Mouse (Mus musculus): Measurements from ENCODE around the gene Spsb2.
"Not testable (repeated sequence)": the region's sequence is repeated elsewhere in the genome, so short reads cannot be mapped to it uniquely, and the experiment has no call there.

Gene Spsb2

DNA sequence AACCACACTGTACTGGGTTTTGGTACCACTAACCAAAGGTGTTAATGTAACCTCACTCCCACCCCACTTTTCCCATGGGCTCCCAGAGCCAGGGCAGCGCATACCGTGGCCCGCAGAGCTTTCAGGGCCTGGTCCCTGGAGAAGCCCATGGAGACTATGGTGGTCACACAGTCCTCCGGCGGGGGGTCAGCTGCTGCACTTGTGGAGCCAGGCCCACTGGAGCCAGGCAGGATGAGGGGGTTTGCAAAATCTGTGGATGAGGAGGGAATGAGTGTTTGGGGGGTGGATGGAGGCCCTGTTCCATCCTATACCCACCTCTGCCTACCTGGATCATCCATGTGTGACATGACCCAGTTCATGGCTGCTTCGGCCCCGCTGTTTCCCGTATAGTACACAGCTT, 9.1 kb downstream of the Spsb2 start:
- DNase-seq (ENCODE audit: low spot score) = no peak

DNA sequence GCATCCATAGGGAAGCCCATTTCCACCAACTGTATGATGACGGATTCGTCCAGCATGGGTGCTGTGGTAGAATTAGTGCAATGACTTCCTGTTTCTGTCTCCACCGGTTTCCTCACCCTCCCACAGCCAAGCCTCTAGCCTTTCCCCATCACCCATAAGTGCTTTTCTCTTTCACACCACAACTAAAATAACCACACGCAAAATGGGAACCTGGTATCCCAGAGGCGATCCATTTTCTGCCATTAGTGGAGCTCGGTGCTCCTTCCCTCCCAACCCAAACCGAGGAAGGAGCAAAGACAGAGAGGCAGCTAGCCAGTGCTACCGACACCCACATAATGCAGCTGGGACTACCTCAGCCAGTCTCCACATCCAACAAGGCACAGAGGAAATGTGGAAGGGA, 9.5 kb downstream of the Spsb2 start:
- DNase-seq (ENCODE audit: low spot score) = no peak

DNA sequence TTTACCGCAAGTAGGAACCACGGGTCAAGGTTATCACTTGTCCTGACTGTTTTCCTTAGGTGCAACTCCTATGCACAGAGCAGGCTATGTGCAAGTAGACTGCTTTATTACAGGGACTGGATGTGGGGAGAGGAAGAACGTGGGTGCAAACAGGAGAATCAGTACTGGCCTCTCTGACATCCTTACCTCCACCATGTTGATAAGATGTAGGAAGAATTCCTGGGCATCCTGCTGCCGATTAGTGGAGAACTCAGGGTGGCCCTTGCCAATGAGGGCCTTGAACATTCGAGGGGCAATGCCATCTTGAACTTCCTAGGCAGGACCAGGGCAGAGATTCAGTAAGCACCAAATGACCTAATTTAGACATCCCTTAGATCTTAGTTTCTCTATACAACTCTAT, 12.4 kb downstream of the Spsb2 start:
- DNase-seq (ENCODE audit: low spot score) = no peak

DNA sequence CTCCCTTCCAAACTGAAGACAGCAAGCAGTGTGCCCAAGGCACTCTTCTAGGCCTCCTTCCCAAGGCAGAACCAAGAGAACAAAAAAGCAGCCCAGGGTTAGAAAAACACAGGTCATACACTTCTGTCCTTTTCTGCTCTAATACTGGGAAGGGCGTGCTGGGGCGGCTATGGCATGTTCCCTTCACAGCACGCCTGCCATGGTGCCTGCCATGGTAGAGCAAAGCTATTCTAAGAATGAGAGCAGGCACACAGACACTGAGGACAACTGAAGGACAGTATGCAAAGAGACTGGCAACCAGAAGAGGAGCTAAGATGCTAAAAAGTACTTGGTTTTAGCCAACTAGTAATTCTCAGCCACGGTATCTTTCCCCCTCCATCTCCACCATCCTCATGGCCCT, 13.6 kb downstream of the Spsb2 start:
- no peak for DNase-seq (ENCODE audit: low spot score)

DNA sequence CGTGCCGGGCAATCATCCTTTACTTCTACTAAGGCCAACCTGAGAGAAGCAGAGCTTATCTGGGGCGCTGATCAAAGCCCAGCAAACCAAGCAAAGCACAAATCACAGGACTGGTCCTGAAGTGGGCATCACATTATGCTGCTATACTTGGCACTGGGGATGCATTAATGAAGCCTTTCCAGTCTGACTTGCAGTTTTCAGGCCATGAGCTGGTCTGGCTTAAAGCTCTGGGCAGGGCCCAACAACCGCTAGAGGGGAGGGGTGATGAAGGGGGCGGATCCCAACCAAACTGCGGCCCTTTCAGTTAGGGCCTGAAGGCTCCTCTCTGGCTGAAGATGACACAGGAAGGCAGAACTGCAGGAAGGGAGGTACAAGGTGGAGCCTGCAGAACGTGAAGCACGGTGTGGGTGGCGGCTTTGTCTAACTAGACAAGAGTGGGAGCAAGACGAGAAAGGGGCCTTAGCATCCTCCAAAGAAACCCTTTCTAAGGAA, 19.7 kb downstream of the Spsb2 start:
- DNase-seq (ENCODE audit: low spot score) = peak; percentile 52

DNA sequence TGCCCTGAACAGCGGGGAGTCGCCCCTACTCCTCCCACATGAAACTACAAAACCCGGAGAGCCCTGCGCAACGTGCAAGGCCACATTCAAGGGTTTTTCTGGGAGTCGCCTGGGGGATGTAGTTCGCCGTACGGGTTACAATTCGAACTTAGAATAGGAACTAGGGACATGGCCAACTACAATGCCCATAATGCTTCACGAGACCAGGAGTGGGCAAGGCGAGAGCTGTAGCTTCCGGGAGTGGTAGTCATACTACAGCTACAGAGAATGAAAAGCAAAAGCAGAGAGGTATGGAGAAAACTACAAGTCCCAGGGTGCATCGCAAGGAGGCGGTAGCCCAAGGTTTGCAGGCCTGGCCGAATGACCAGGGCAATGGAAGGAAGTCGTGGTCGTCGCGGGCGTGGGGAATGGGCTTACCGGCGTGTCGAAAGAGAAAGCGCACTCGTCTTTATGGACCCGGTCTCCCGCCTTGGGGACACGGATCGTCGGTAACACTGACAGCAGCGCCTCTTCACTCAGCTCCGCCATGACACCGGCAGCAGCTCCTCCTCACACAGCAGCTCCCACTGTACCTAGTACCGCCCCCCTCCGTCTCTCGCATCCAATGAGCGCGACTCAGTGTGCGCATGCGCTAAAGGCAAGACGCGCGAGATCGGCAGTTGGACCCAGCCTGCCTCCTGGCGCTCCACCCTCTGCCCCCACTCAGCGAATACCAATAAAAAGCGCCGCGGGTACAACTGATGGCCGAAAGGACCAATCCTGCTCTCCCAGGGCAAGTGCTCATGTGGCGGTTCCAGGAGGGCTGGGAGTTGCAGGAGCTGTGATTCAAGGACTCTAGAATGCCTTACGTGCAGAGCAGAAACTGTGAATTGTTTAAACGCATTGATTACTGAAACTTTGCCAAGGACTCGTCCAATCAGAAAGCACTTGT, 20.7 kb downstream of the Spsb2 start, which contains the start of the genes Usp5 and Cdca3:
Usp5 (minus strand) TSS at position 617 of the 931 bp plus-strand sequence.
Cdca3 (plus strand) TSS at position 680 of the 931 bp plus-strand sequence.
- DNase-seq (ENCODE audit: low spot score) = peak; percentile 99

DNA sequence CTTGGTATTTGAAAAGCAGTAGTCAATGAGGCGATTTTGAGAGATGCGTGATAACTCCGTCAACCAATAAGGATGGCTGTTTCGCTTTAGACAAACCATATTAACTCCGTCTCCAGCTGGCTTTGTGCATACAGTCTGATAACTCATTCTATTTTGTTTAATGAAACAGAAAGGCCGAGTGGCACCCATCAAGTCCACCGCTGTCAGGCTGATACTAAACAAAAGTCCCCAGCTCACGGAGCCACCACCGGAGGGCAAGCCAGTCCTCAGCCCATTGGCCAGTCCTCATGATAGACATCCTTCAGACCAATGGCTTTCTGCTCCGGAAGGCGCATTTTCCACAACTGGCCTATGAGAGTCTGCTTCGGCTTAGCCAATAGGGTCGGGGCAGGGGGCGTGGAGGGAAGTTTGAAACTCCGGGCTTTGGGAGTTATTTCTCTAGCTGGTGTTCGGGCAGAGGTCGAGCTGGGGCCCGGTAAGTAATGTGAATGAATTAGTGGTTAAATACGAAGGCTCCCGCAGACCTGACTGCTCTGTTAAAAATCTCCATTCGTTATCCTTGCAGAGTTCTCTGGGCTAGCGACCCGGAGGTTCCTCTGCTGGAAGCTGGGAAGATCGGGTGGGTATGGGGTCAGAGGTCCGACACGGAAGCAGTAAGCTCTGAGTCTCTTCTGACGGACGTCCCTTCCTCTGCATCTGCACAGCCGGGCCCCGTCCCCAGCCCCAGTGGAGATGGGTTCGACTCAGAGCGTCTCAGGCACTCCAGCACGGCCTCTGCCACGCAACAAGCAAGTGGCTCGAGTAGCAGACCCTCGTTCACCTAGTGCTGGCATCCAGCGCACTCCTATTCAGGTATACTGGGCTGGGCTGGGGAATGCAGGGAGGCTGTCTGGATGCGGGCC, 21.6 kb downstream of the Spsb2 start:
- peak; percentile 96 for DNase-seq (ENCODE audit: low spot score)

DNA sequence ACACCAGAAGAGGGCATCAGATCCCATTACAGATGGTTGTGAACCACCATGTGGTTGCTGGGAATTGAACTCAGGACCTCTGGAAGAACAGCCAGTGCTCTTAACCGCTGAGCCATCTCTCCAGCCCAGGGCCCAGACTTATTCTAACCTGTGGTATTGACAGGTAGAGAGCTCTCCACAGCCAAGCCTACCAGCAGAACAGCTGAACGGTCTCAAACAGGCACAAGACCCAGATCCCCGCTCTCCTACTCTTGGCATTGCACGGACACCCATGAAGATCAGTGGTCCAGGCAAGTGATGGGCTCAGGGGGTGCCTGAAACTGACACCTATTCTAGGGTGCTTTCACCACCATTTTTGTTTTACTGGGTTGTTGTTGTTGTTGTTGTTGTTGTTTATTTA, 22.7 kb downstream of the Spsb2 start:
- DNase-seq (ENCODE audit: low spot score) = not testable (repeated sequence)

DNA sequence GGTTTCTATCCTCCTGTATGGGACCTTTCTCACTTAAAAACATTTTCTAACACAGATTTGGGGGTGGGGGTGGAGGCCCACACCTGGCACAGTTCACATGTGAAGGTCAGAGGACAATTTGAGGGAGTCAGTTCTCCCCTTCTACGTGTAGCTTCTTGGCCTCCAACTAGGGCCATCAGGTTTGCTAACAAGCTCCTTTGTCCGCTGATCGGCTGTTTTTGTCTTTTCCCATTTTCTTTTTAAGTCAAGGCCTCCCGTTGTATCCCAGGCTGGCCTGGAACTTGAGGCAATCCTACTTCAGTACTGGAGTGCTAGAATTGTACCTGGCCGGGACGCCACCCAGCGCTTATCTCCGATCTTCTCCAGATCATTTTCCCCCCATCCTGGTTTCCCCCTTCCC, 23.2 kb downstream of the Spsb2 start:
- no peak for DNase-seq (ENCODE audit: low spot score)

DNA sequence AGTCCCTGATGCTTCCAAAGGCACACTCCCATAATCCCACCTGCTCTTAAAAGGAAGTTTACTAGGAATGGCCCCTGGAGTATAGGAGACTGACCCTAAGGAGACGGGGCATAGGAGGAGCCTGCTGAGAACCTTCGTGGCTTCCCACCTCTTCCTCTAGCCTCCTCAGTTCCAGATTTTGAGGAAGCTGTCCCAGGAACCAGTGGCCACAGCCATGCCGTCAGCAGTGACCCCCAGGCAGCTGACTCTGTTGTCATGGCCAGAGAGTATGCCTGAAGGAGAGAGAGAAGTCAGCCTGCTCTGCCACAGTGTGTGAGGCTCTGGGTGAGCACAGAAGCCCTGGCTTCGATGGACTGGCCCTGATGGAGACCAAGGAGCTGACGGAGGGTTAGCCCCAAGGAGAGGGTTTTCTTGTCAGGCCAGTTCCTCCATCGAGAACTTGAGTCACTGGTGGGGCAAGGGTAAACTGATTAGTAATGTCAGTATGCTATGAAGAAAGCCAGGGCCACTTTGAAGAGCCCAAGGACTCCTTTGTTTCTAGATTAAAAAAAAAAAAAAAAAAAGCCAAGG, 26.1 kb downstream of the Spsb2 start:
- DNase-seq (ENCODE audit: low spot score) = no peak

DNA sequence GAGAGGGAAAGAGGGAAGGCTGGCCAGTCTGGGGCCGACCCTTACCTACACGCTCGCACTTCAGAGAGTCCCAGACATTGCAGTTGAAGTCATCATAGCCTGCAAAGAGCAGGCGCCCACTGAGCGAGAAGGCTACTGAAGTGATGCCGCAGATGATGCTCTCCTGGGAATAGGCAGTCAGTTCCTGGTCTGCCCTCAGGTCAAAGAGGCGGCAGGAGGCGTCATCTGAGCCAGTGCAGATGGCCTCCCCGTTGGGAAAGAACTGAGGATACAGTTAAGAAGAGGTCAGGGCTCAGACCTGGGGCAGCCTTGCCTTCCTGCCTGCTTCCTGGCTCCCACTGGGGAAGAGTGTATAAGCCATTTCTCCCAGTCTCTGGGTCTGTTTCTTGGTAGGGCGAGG, 27.1 kb downstream of the Spsb2 start:
- DNase-seq (ENCODE audit: low spot score) = no peak

DNA sequence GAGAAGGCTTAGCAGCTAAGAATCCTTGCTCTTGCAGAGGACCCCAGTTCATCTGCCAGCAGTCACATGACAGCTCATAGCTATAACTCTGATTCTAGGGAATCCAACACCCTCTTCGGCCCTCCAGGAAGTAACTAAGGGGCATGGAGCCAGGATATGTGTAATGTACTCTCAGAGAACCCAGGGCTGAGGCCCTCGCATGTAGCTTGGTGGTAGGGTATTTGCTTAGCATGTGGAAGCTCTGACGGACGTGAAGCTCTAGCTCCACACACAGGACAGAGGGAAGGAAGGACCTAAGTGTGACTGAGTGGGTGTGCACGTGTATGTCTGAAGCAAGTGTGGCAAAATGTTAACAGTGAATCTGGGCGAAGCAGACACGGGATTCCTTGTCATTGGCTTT, 27.9 kb downstream of the Spsb2 start:
- DNase-seq (ENCODE audit: low spot score) = no peak

DNA sequence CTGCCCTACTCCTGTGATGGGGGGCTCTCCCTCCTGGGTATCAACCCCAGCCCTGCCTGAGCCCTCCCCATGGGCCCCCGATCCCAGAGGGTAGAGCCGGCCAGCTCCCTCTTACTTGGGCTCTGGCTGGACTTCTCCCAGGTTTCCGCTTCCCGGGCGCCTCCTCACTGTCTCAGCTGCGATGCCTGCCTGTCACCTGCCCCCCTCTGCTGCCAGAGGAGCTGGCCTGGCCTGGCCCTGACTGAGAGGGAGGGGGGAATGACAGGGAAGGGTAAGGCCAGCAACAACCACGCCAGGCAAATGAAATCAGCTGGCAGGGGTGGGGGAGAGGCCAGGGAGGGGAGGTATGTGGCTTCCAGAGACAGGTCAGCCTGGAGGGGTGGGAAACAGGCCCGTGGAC, 31.3 kb downstream of the Spsb2 start:
- DNase-seq (ENCODE audit: low spot score) = no peak

DNA sequence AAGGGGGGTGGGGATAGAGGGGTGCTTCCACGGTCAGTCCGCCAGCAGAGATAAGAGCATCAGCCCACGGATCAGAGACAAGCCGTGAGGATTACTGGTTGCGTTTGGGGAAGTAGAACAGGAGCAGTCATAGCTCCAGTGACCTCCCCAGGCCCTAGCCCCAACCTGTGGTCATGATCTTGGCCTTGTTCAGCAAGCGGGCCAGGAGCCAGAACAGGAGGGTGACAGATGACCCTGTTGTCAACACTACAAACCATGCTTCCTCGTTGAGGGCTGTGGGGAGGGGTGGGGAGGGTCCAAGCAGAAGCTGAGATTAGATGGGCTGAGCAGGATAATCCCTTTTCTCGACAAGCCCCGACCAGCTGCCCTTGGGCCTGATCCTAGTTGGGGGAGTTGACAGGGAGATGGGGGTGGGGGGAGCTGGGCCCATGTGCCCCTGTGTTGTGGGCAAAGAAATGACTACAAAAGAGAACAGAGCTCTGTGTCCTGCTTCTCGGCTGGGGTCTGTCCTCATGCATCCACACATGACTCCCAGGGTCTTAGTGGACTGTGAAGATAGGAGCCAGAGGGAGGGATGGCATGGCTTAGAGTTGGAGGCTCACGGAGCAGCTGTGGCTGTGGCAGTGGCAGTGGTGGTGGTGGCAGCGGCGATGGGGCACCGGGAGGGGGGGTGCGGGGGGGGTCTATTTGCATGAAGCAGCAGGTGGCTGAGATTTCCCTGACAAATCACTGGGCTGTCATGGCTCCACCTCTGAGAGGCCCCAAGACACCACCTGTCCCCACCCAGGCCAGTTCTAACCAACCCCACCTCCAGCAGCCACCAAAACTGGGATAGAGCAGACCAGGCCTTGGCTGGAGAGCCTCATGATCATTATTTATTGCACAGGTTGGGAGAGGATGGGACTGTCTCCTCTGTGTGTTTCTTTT, 32.0 kb downstream of the Spsb2 start, which contains the start of gene Gnb3:
Gnb3 (minus strand) TSS at position 35 of the 927 bp plus-strand sequence.
- no peak for DNase-seq (ENCODE audit: low spot score)

DNA sequence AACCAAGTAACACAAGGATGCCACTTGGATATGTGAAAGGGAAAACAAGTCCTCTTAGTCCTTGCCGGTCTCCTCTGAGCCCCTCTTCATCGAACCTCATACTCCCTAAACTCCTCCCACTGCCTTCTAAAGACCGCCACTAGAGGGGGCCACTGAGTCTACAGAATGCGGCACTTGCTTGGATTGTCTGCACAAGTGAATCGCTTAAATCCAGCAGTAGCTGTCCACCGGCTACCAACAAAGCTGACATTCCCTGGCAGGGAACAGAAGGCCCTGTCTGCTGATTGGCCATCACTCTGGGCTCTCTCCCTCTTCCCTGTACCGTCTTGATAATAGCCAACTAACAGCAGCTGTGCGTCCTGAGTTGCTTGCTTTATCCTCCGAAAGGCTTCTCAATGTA, 38.8 kb downstream of the Spsb2 start:
- peak; percentile 86 for DNase-seq (ENCODE audit: low spot score)

DNA sequence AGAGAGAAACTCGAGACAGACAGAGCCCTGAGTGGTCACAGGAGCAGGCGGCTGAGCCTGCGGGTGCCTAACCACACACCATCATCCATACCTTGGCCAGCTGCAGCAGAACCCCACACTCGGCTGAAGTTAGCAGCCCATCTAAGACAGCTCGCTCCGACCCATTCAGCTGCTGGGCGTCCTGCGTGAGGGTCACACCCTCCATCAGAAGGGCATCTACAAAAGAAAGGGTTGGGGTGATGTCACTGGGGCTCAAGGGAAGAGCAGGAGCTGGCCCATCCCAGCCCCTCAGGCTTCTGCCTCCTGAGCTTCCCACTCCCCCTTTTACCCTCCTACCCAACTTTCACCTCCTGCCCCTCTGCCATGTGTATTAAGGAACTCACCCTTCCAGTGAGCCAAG, 42.1 kb downstream of the Spsb2 start:
- no peak for DNase-seq (ENCODE audit: low spot score)

DNA sequence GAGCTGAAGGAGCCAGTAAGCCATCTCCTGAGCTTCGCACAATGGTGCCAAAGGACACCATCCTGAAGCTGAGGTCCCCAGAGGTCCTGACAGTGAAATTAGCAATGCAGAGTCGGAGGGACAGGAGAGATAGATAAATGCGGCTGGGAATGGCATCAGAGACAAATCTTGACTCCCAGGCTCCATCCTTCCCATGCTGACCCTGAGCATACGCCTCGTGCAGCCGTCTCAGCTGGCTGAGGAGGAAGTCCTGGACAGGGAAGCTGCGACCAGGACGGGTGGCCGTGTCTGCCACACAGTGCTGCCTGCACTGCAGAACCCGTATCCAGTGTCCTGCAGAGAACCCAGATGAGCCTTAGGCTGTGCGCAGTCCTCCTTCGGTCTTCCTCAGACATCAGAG, 46.2 kb downstream of the Spsb2 start:
- no peak for DNase-seq (ENCODE audit: low spot score)

DNA sequence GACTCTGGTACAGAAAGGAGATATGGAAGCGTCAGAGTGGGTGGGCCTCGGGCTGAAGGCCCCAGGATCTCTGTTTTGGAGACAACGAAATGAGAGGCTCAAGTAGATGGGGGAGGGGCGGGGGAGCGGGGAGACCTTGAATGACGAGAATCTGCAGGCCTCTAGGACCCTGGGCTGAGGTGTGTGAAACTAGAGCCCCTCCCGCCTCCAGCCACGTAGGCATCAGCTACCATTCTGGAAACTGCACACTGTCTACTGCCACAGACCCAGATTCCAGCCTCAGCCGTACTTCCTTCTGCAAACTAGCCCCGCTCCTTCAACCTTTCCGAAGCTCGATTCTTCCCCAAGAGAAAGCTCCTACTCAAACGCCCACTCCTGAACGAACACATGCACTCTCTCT, 47.9 kb downstream of the Spsb2 start:
- DNase-seq (ENCODE audit: low spot score) = no peak

DNA sequence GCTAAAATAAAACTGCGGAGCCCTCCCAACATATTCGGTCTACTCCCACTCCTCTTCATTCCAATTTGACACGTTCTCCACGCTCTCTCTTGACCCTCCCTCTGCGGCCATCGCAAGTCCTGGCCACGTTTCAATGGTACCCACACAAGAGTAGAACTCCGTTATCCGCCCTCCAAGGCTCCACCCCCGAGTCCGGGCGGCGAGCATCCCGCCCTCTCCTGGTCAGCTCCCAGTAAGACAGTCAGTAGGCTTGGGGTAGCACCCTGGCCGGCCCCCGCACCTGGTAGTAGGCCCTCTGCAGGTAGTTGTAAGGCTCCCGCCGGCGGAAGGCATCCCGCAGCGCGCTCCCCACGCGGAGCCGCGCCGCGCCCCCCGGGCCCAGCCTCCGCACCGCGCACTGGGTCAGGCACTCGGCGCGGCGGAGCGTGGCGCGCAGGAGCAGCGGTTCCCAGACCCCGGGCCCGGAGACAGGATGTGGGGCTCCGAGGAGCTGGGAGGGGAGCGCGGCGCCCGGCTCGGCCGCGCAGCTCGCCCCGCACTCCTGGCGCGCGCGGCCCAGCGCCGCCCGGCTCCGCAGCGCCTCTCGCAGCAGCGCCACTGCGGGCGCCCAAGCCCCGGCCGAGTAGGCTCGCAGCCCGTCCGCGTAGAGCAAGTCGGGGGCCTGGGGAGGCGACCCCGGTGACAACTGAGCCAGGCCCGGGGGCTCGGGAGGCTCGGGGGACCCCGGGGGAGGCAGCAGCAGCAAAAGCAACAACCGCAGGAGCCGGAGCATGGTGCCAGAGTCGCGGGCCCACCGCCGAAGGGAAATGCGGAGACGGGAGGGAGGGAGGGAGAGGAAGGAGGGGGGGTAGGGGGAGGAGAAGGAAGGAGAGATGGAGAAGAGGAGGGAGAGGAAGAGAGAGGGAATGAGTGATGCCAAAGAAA, 48.7 kb downstream of the Spsb2 start, which contains the start of gene P3h3:
P3h3 (minus strand) TSS at position 837 of the 924 bp plus-strand sequence.
- peak; percentile 69 for DNase-seq (ENCODE audit: low spot score)
